ENCODE assay signal across 15 mouse cellular contexts in genomic region chr16:78346662-78347327, GRCm38 (mm10). TPM values are rescaled to one million over a fixed set of nuclear protein-coding genes. Genes with fewer than 3 reads are reported as not detected.
DNase-seq lines count a peak whose midpoint lies in the region; ATAC-seq and TF ChIP-seq lines count a peak whose summit lies in the region.
"Had no signal": no experiment of that assay in that cellular context is flagged by ENCODE, and none has a peak within 500 bp of the region (broad histone marks: within the 10 kb centered on the region; RNA-seq: fewer than 3 reads in every experiment).

No protein-coding gene starts in this region.

- intact Hi-C loops in gastrocnemius, adult 2 months (cut with DNase I) = loop anchor here (5.0 kb wide), 1 partner anchor 149 kb away; no protein-coding TSS in a partner anchor

- no peak overlapping the region for H3K9ac ChIP-seq in midbrain, postnatal 0 days (replicated peaks; ENCODE audit: low read length, poor library complexity, severe bottlenecking)
- H3K9ac ChIP-seq: embryonic facial prominence, embryonic 15.5 days; limb, embryonic 13.5 days had no signal

- TF ChIP-seq CTCF in gastrocnemius, adult 2 months (IDR thresholded peaks at IDR 0.05) = peak; percentile 45
- TF ChIP-seq CTCF in midbrain, postnatal 0 days (IDR thresholded peaks at IDR 0.05) = peak; percentile 59

- no peak for ATAC-seq in midbrain, postnatal 0 days (ENCODE audit: low FRiP score)
- ATAC-seq: hindbrain, embryonic 16.5 days had no signal

- no peaks in the 10 kb centered on the region for H3K36me3 ChIP-seq in midbrain, postnatal 0 days (ENCODE audit: insufficient read depth, low read length)
- H3K36me3 ChIP-seq in midbrain, embryonic 10.5 days = peaks cover 39% of the 10 kb centered on the region

- H3K27me3 ChIP-seq in midbrain, postnatal 0 days (ENCODE audit: insufficient read depth, low read length) = no peaks in the 10 kb centered on the region
- no peaks in the 10 kb centered on the region for H3K27me3 ChIP-seq in midbrain, embryonic 10.5 days (ENCODE audit: low read depth, poor library complexity, severe bottlenecking)
- H3K27me3 ChIP-seq: embryonic facial prominence, embryonic 15.5 days; limb, embryonic 13.5 days had no signal

- WGBS in midbrain, postnatal 0 days = 91% methylated on average over 2 of the region's 2 CpGs
- WGBS in midbrain, embryonic 10.5 days = 93% methylated on average over 2 of the region's 2 CpGs

- no peaks in the 10 kb centered on the region for H3K4me1 ChIP-seq in midbrain, postnatal 0 days (ENCODE audit: insufficient read depth, low read length)
- H3K4me1 ChIP-seq in midbrain, embryonic 10.5 days = no peaks in the 10 kb centered on the region

- no peak overlapping the region for H3K27ac ChIP-seq in gastrocnemius, adult 2 months
- H3K27ac ChIP-seq in midbrain, postnatal 0 days (ENCODE audit: low read depth, low read length) = no peak overlapping the region
- H3K27ac ChIP-seq in midbrain, embryonic 10.5 days (replicated peaks) = no peak overlapping the region
- H3K27ac ChIP-seq: embryonic facial prominence, embryonic 15.5 days; limb, embryonic 13.5 days had no signal

- H3K4me3 ChIP-seq in gastrocnemius, adult 2 months = no peak overlapping the region
- no peak overlapping the region for H3K4me3 ChIP-seq in midbrain, postnatal 0 days (ENCODE audit: low read depth, low read length)
- H3K4me3 ChIP-seq in midbrain, embryonic 10.5 days = no peak overlapping the region
- H3K4me3 ChIP-seq: embryonic facial prominence, embryonic 15.5 days; limb, embryonic 13.5 days; myocyte had no signal

- DNase-seq in gastrocnemius, adult 2 months = no peak
- DNase-seq in gastrocnemius, postnatal 4 days (ENCODE audit: low spot score in 2 of 2) = no peak
- peak; percentile 18 for DNase-seq in kidney, adult 9 months
- DNase-seq in kidney, postnatal 36 days = no peak
- peak; percentile 12 for DNase-seq in midbrain, postnatal 0 days (ENCODE audit: low spot score)
- DNase-seq in midbrain, embryonic 10.5 days (ENCODE audit: low spot score) = no peak
- no peak for DNase-seq in right cerebral cortex, postnatal 25 days
- DNase-seq in thymus, postnatal 36 days = no peak
- DNase-seq: cerebellum, adult 9-10 months; spleen, adult 18-20 months; thymus, adult 18-20 months had no signal

- H3K9me3 ChIP-seq in midbrain, postnatal 0 days (ENCODE audit: low read length) = no peaks in the 10 kb centered on the region
- H3K9me3 ChIP-seq in midbrain, embryonic 10.5 days (replicated peaks) = no peaks in the 10 kb centered on the region; the same call in 1 of the 2 replicates
- H3K9me3 ChIP-seq: embryonic facial prominence, embryonic 15.5 days; limb, embryonic 13.5 days had no signal

- H3K4me2 ChIP-seq in midbrain, postnatal 0 days (ENCODE audit: low read depth, low read length, poor library complexity, severe bottlenecking) = no peak overlapping the region
- H3K4me2 ChIP-seq: embryonic facial prominence, embryonic 15.5 days; limb, embryonic 13.5 days had no signal

RNA-seq across cellular contexts. Expression of gene Btg3, which starts 30.2 kb away (rescaled TPM):
- total RNA-seq in gastrocnemius, adult 2 months (2021) = 1 to 10 TPM; 1.8 to 4.5 TPM
- total RNA-seq in gastrocnemius, postnatal 4 days (2021) = 10 to 100 TPM; 10.0 to 11.0 TPM
- 10.2 and 10.6 TPM in 2 replicates for total RNA-seq in midbrain, postnatal 0 days (2014; rRNA removed)
- 16.5 and 19.8 TPM in 2 replicates for polyA plus RNA-seq in midbrain, postnatal 0 days (2015; fragmentation: Nextera tagmentation; extraction: Ambion mirVana)
- polyA plus RNA-seq in midbrain, embryonic 10.5 days (2016; fragmentation: Nextera tagmentation; extraction: Ambion mirVana) = 40.0 and 43.6 TPM in 2 replicates

RNA-seq across cellular contexts. Expression of gene Cxadr, which starts 45.5 kb away (rescaled TPM):
- under 1 TPM; 0.25 to 0.66 TPM for total RNA-seq in gastrocnemius, adult 2 months (2021)
- 1 to 10 TPM; 1.8 to 2.4 TPM for total RNA-seq in gastrocnemius, postnatal 4 days (2021)
- 346 and 458 TPM in 2 replicates for total RNA-seq in midbrain, postnatal 0 days (2014; rRNA removed)
- polyA plus RNA-seq in midbrain, postnatal 0 days (2015; fragmentation: Nextera tagmentation; extraction: Ambion mirVana) = 167 and 178 TPM in 2 replicates
- 59.9 and 75.6 TPM in 2 replicates for polyA plus RNA-seq in midbrain, embryonic 10.5 days (2016; fragmentation: Nextera tagmentation; extraction: Ambion mirVana)

Comparison
In these comparisons a context has a peak if more than half of its experiments do, and no peak if none do; other contexts are left out.
1. DNase-seq: peak in kidney, adult 9 months (single experiment) and midbrain, postnatal 0 days (single experiment); none in gastrocnemius, adult 2 months (single experiment), gastrocnemius, postnatal 4 days (0 of 2), kidney, postnatal 36 days (0 of 2), midbrain, embryonic 10.5 days (single experiment), right cerebral cortex, postnatal 25 days (single experiment) and thymus, postnatal 36 days (0 of 2).
2. RNA of gene Cxadr, which starts 45.5 kb away (total RNA-seq): 346 to 458 TPM in midbrain, postnatal 0 days; 1.8 to 2.4 TPM in gastrocnemius, postnatal 4 days and 0.25 to 0.66 TPM in gastrocnemius, adult 2 months; every median in the first group is over 100 times any median in the second.